Mouse (Mus musculus) limb, embryonic 14.5 days (tissue): ENCODE results near the gene Itga6. TPM values are rescaled to one million over a fixed set of nuclear protein-coding genes. Genes with fewer than 3 reads are reported as not detected.

Experiments
- ATAC-seq: fragments of 200-750 bp; cut with Nextera tagmentation; 2 replicates; pipeline ENCODE4 v1.8.0; 2017; ENCODE audit warnings: low read depth, moderate number of reproducible peaks, moderate TSS enrichment; ENCODE audit not compliant: low FRiP score
- DNase-seq: peaks from one replicate; pipeline ENCODE4 v3.0.0-alpha.2; 2015; ENCODE audit warnings: low spot score
- H3K27ac ChIP-seq: fragments of 300-500 bp; sonication (generic); replicated peaks from 2 replicates; pipeline ENCODE4 v1.5.1; 2014; ENCODE audit warnings: low read depth, mild to moderate bottlenecking, low read length, moderate library complexity, mixed read lengths
- H3K27me3 ChIP-seq: fragments of 300-500 bp; sonication (generic); 2 replicates; pipeline ENCODE4 v1.6.1; 2014; ENCODE audit warnings: low read length, mixed read lengths; ENCODE audit not compliant: control insufficient read depth, insufficient read depth
- H3K36me3 ChIP-seq: fragments of 300-500 bp; sonication (generic); 2 replicates; pipeline ENCODE4 v1.6.1; 2014; ENCODE audit warnings: mild to moderate bottlenecking, low read length, moderate library complexity, mixed read lengths; ENCODE audit not compliant: control insufficient read depth, insufficient read depth
- H3K4me1 ChIP-seq: fragments of 300-500 bp; sonication (generic); 2 replicates; pipeline ENCODE4 v1.6.1; 2014; ENCODE audit warnings: antibody characterized with exemption, low read length, mixed read lengths; ENCODE audit not compliant: control insufficient read depth, insufficient read depth
- H3K4me2 ChIP-seq: fragments of 300-500 bp; sonication (generic); replicated peaks from 2 replicates; pipeline ENCODE4 v1.6.1; 2014; ENCODE audit warnings: low read depth, mild to moderate bottlenecking, low read length, moderate library complexity; ENCODE audit not compliant: severe bottlenecking
- H3K4me3 ChIP-seq: fragments of 300-500 bp; sonication (generic); replicated peaks from 2 replicates; pipeline ENCODE4 v1.5.1; 2014; ENCODE audit warnings: low read length
- H3K9ac ChIP-seq: fragments of 300-500 bp; sonication (generic); 2 replicates; pipeline ENCODE4 v1.6.1; 2014; ENCODE audit warnings: mild to moderate bottlenecking, low read depth, low read length, moderate library complexity; ENCODE audit not compliant: severe bottlenecking
- H3K9me3 ChIP-seq: fragments of 300-500 bp; sonication (generic); 2 replicates; pipeline ENCODE4 v1.6.1; 2016; ENCODE audit warnings: low read length; ENCODE audit not compliant: control insufficient read depth
- POLR2A ChIP-seq: fragments of 200-500 bp; IDR thresholded peaks from 2 replicates; pipeline ENCODE4 v1.8.0; 2012; ENCODE audit warnings: inconsistent platforms, mild to moderate bottlenecking, moderate library complexity, borderline replicate concordance; ENCODE audit not compliant: insufficient read depth, insufficient read length; ENCODE audit errors: extremely low read depth
- WGBS: fragments of 180-500 bp; shearing (Covaris S2); extraction: QIAGEN DNeasy Blood & Tissue Kit; methylation state at CpG from one replicate; pipeline ENCODE4 v1.1.7; 2014; 5-methylcytosine and 5-hydroxymethylcytosine counted together
- polyA plus RNA-seq, 2 experiments: library from polyadenylated mRNA; depleted of rRNA in 1 of 2; stranded (reverse) in 1 of 2; unstranded in 1 of 2; fragments of >200 nt; fragmentation: Nextera tagmentation in 1 of 2; extraction: Ambion mirVana in 1 of 2; gene quantifications; 2 replicates each; pipeline versions ENCODE4 v1.2.1 to v1.2.3; 2012 to 2014

Gene Itga6
- polyA plus RNA-seq, 2 experiments, result 49.2 to 59.1 TPM

DNA sequence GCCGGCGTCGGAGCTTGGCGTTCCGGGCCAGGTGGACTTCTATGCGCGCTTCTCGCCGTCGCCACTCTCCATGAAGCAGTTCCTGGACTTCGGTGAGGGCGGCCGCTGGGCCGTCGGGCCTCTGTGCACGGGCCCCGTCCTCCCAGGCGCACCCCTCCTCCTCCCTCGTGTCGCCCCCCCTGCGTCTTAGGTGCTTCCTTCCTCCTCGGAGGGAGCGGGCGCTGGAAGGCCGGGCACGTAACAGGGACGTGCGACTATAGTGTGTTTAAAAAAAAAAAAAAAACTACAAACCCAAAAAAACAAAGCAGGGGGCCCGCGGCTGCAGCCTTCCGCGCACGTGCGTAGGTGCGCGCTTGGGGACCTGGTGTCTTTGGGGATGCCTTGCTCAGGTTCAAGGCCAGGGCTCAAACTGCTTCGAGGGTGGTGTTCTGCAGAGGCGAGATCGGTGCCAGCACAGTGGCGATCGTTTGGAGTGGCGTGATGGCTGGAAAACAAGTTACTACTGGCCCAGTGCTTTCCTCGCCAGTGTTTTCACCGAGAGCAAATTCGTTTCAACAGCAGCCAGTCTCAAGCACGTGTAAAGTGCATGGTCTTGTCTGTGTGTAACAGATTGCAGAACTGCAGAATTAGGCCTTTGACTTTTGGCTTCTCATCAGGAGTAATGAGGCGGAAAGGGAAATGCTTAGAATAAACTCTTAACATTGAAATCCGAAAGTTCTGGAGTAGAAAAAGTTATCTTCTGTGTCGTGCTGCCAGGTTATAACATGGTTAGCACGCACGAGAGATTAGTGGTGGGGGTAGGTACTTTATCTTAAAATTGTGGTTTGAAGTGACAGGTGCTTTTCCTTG, 128.3 kb downstream of the Itga6 start:
- H3K9me3 ChIP-seq, result no peaks in the 10 kb centered on the region
- DNase-seq (peak; percentile 9), ATAC-seq (peak; percentile 63)
- H3K4me2 ChIP-seq, result peak overlapping the region; percentile 89
- 4% methylated on average over 49 of the region's 51 CpGs for WGBS
- TF ChIP-seq POLR2A, result no peak
- H3K27me3 ChIP-seq, result no peaks in the 10 kb centered on the region
- peak overlapping the region; percentile 90 for H3K4me3 ChIP-seq
- peaks cover 12% of the 10 kb centered on the region for H3K36me3 ChIP-seq
- peak overlapping the region; percentile 88 for H3K9ac ChIP-seq
- peaks cover 6% of the 10 kb centered on the region for H3K4me1 ChIP-seq
- H3K27ac ChIP-seq, result peak overlapping the region; percentile 96

- peak overlapping the region; percentile 90 for H3K4me3 ChIP-seq
- H3K9me3 ChIP-seq, result no peaks in the 10 kb centered on the region
- peak overlapping the region; percentile 89 for H3K4me2 ChIP-seq
- DNase-seq, result no peak
- H3K27ac ChIP-seq, result no peak overlapping the region
- peaks cover 12% of the 10 kb centered on the region for H3K36me3 ChIP-seq
- no peaks in the 10 kb centered on the region for H3K27me3 ChIP-seq
- H3K4me1 ChIP-seq, result peaks cover 6% of the 10 kb centered on the region
- TF ChIP-seq POLR2A, result no peak
- 0 out of 2 replicates have a peak overlapping the region, but pooled peaks have one; percentile 14 for H3K9ac ChIP-seq
- no peak for ATAC-seq
- WGBS, result 79% methylated on average over 2 of the region's 2 CpGs
Measured at GRCm38 (mm10) chr2:71874422-71874821, 129.0 kb downstream of the Itga6 start.

GRCm38 (mm10) chr2:71874836-71875235, 129.4 kb downstream of the Itga6 start:
- WGBS, result 52% methylated on average over 2 of the region's 2 CpGs
- no peak for DNase-seq
- Histone ChIP-seq H3K27ac (no peak overlapping the region), H3K4me2 (peak overlapping the region; percentile 89), H3K36me3 (peaks cover 15% of the 10 kb centered on the region), H3K9me3 (no peaks in the 10 kb centered on the region), H3K4me1 (peaks cover 6% of the 10 kb centered on the region), H3K4me3 (peak overlapping the region; percentile 3; the same call in 1 of the 2 replicates), H3K9ac (peak overlapping the region; percentile 14; the same call in 1 of the 2 replicates), H3K27me3 (no peaks in the 10 kb centered on the region)
- no peak for ATAC-seq
- no peak for TF ChIP-seq POLR2A

DNA sequence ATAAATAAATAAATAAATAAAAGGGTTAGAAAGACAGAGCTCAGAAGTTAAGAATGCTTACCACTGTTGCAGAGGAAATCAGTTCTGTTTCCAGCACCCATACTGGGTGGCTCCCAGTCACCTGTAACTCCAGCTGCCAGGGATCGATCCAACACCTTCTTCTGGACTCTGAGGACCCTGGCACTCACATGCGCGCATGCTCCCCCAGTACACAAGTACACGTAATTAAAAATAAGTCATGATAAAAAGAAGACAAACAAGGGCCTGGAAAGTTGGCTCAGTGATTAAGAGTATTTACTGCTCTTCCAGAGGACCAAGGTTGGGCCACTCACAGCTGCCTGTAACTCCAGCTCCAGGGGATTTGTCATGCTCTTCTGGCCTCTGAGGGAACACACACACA, 132.4 kb downstream of the Itga6 start:
- Histone ChIP-seq H3K4me2 (no peak overlapping the region), H3K4me3 (no peak overlapping the region), H3K4me1 (peaks cover 6% of the 10 kb centered on the region), H3K36me3 (peaks cover 37% of the 10 kb centered on the region), H3K9ac (no peak overlapping the region), H3K9me3 (no peaks in the 10 kb centered on the region), H3K27me3 (no peaks in the 10 kb centered on the region), H3K27ac (no peak overlapping the region)
- WGBS, result 83% methylated on average over 4 of the region's 4 CpGs
- ATAC-seq, result no peak
- no peak for DNase-seq
- TF ChIP-seq POLR2A, result no peak

DNA sequence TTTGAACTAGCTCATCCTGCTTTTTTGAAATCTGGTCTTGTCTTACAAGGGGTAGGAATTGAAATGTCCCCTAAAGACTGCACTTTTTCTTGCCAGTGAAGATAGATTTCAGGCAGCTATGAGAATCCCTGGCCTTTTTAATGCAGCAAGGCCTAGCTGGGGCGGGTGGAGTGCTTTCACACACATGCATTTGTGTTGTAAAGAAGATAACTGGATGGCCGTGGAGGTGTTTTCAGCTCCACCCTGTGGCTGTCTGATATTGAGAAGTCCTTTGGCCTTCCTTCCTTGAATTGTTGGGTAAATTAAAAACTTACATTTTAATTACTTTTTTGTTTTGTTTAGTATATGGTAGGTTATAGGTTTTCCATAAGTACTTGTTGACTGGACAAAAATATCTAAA, 133.0 kb downstream of the Itga6 start:
- no peak for DNase-seq
- Histone ChIP-seq H3K27ac (no peak overlapping the region), H3K4me3 (no peak overlapping the region), H3K9ac (no peak overlapping the region), H3K9me3 (no peaks in the 10 kb centered on the region), H3K27me3 (no peaks in the 10 kb centered on the region), H3K36me3 (peaks cover 42% of the 10 kb centered on the region), H3K4me1 (peaks cover 6% of the 10 kb centered on the region), H3K4me2 (no peak overlapping the region)
- no peak for ATAC-seq
- 74% methylated on average over 2 of the region's 2 CpGs for WGBS
- no peak for TF ChIP-seq POLR2A

DNA sequence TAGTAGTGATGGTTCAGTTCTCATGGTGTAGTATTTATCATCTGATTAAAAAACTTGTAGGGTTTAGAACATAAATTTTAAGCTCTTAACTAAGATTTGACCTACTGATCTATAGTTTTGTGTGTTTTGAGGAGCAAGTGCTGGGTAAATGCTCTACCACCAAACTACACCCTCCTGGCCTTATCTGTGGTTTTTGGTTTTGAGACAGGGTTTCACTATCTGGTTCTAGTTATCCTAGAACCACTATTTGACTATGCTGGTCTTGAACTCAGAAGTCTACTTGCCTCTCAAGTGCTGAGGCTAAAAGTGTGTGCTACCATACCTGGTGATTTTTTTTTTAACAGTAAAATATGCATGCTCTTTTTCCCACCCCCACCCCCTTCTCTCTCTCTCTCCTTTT, 133.5 kb downstream of the Itga6 start:
- Histone ChIP-seq H3K9me3 (no peaks in the 10 kb centered on the region), H3K4me3 (no peak overlapping the region), H3K4me1 (peaks cover 6% of the 10 kb centered on the region), H3K36me3 (peaks cover 47% of the 10 kb centered on the region), H3K27ac (no peak overlapping the region), H3K27me3 (no peaks in the 10 kb centered on the region), H3K9ac (no peak overlapping the region), H3K4me2 (no peak overlapping the region)
- TF ChIP-seq POLR2A, result no peak
- ATAC-seq (no peak), DNase-seq (no peak)
